Mouse (Mus musculus): ENCODE results near the gene Lrrc56. TPM values are rescaled to one million over a fixed set of nuclear protein-coding genes. Genes with fewer than 3 reads are reported as not detected.

Gene Lrrc56
- total and polyA plus RNA-seq, 2 experiments from 2014 or later = 2.9 to 5.6 TPM

DNA sequence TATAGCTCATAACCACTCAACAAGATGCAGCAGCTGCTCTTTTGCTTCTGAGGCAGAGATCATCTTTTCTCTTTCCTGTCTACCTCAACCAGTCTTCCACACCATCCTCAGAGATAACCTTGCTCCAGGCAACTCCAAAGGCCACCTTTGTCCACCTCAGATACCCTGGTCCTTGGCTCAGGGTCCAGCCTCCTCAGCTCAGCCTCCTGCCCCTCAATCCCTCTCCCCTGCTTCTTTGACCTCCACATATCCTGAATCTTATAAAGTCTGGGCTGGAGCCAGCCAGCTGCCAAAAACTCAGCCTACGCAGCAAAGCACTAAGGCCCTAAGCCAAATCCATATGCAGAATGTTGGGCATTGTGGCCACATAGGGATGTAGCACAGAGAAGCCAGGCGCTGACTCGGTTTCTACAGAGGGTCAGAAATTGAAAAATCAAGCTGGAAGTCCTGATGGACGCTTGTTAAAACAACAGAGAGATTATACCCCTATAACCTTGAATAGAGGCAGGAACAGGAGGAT, 28.8 kb downstream of the Lrrc56 start:
- no peak overlapping the region for H3K9ac ChIP-seq (replicated peaks; ENCODE audit: low read depth, low read length)
- H3K27ac ChIP-seq (ENCODE audit: low read depth) = peak overlapping the region; percentile 78

DNA sequence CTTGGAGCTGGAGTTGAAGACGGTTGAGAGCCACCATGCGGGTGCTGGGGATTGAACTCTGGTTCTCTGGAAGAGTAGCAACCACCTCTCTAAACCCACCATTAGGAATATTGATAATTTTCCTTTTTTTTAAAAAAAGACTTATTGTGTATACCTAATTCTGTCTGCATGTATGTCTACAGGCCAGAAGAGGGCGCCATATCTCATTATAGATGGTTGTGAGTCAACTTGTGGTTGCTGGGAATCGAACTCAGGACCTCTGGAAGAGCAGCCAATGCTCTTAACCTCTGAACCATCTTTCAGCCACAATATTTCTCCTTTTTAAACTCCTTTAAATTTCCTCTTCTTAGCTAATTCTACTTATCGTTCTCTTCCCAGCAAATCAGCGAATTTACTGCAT, 32.6 kb downstream of the Lrrc56 start:
- H3K36me3 ChIP-seq (replicated peaks; ENCODE audit: control insufficient read depth, insufficient read depth, low read length) = peaks cover 13% of the 10 kb centered on the region; the same call in 1 of the 2 replicates
- no peaks in the 10 kb centered on the region for H3K9me3 ChIP-seq (replicated peaks; ENCODE audit: control insufficient read depth, low read length)
- H3K4me2 ChIP-seq (ENCODE audit: low read depth, low read length) = no peak overlapping the region
- H3K27me3 ChIP-seq (ENCODE audit: control insufficient read depth, insufficient read depth, low read length) = no peaks in the 10 kb centered on the region
- H3K27ac ChIP-seq (ENCODE audit: low read depth) = no peak overlapping the region
- DNase-seq (ENCODE audit: low spot score) (no peak), ATAC-seq (ENCODE audit: insufficient read depth, low read depth) (no peak)
- H3K9ac ChIP-seq (replicated peaks; ENCODE audit: low read depth, low read length) = no peak overlapping the region
- TF ChIP-seq CTCF (IDR thresholded peaks at IDR 0.05; ENCODE audit: low read depth) = no peak
- TF ChIP-seq EP300 (IDR thresholded peaks at IDR 0.05; ENCODE audit: low read depth) = no peak
- H3K4me1 ChIP-seq (ENCODE audit: control insufficient read depth, insufficient read depth) = peaks cover 29% of the 10 kb centered on the region
- WGBS = 82% methylated on average over 6 of the region's 6 CpGs
- H3K4me3 ChIP-seq (ENCODE audit: low read depth, low read length) = no peak overlapping the region

More for the DNA sequence above, 28.8 kb downstream of the Lrrc56 start:
- Histone ChIP-seq H3K9me3 (replicated peaks; ENCODE audit: control insufficient read depth, low read length) (no peaks in the 10 kb centered on the region), H3K4me2 (ENCODE audit: low read depth, low read length) (peak overlapping the region; percentile 98), H3K27me3 (ENCODE audit: control insufficient read depth, insufficient read depth, low read length) (no peaks in the 10 kb centered on the region), H3K36me3 (replicated peaks; ENCODE audit: control insufficient read depth, insufficient read depth, low read length) (no peaks in the 10 kb centered on the region), H3K4me1 (ENCODE audit: control insufficient read depth, insufficient read depth) (peaks cover 26% of the 10 kb centered on the region), H3K4me3 (ENCODE audit: low read depth, low read length) (no peak overlapping the region)
- 65% methylated on average over 4 of the region's 4 CpGs for WGBS
- ATAC-seq (ENCODE audit: insufficient read depth, low read depth) (no peak), DNase-seq (ENCODE audit: low spot score) (no peak)
- TF ChIP-seq CTCF (IDR thresholded peaks at IDR 0.05; ENCODE audit: low read depth) (no peak), EP300 (IDR thresholded peaks at IDR 0.05; ENCODE audit: low read depth) (no peak)

- Histone ChIP-seq H3K4me3 (ENCODE audit: low read depth, low read length) (0 out of 2 replicates have a peak overlapping the region, but pooled peaks have one; percentile 96), H3K27ac (ENCODE audit: low read depth) (no peak overlapping the region), H3K36me3 (replicated peaks; ENCODE audit: control insufficient read depth, insufficient read depth, low read length) (peaks cover 25% of the 10 kb centered on the region), H3K4me1 (ENCODE audit: control insufficient read depth, insufficient read depth) (peaks cover 21% of the 10 kb centered on the region), H3K27me3 (ENCODE audit: control insufficient read depth, insufficient read depth, low read length) (no peaks in the 10 kb centered on the region), H3K9me3 (replicated peaks; ENCODE audit: control insufficient read depth, low read length) (no peaks in the 10 kb centered on the region), H3K9ac (replicated peaks; ENCODE audit: low read depth, low read length) (no peak overlapping the region), H3K4me2 (ENCODE audit: low read depth, low read length) (no peak overlapping the region; the same call in 1 of the 2 replicates)
- 70% methylated on average over 4 of the region's 4 CpGs for WGBS
- TF ChIP-seq EP300 (IDR thresholded peaks at IDR 0.05; ENCODE audit: low read depth) (no peak), CTCF (IDR thresholded peaks at IDR 0.05; ENCODE audit: low read depth) (no peak)
- ATAC-seq (ENCODE audit: insufficient read depth, low read depth) = no peak
- no peak for DNase-seq (ENCODE audit: low spot score)
Measured at GRCm38 (mm10) chr7:141227796-141228195, 33.8 kb downstream of the Lrrc56 start.

- H3K4me3 ChIP-seq (ENCODE audit: low read depth, low read length) = peak within 1 kb of the TSS; percentile 96
- H3K4me2 ChIP-seq (ENCODE audit: low read depth, low read length) = peak within 1 kb of the TSS; percentile 89
- peak within 1 kb of the TSS; percentile 95 for H3K9ac ChIP-seq (replicated peaks; ENCODE audit: low read depth, low read length)
- no peaks in the 10 kb centered on the region for H3K9me3 ChIP-seq (replicated peaks; ENCODE audit: control insufficient read depth, low read length)
- under 1% methylated on average over 73 of the region's 76 CpGs for WGBS
- peak within 1 kb of the TSS; percentile 90 for H3K27ac ChIP-seq (ENCODE audit: low read depth)
- peaks cover 32% of the 10 kb centered on the region for H3K36me3 ChIP-seq (replicated peaks; ENCODE audit: control insufficient read depth, insufficient read depth, low read length)
- H3K27me3 ChIP-seq (ENCODE audit: control insufficient read depth, insufficient read depth, low read length) = no peaks in the 10 kb centered on the region
- H3K4me1 ChIP-seq (ENCODE audit: control insufficient read depth, insufficient read depth) = peaks cover 17% of the 10 kb centered on the region
- peak; percentile 92 for ATAC-seq (ENCODE audit: insufficient read depth, low read depth)
- TF ChIP-seq EP300 (IDR thresholded peaks at IDR 0.05; ENCODE audit: low read depth) (0 out of 2 replicates have a peak, but pooled peaks have one; percentile 76), CTCF (IDR thresholded peaks at IDR 0.05; ENCODE audit: low read depth) (peak; percentile 99)
- peak; percentile 92 for DNase-seq (ENCODE audit: low spot score)
Measured at GRCm38 (mm10) chr7:141228279-141229067, 34.5 kb downstream of the Lrrc56 start, which contains the start of gene Phrf1. Gene Phrf1, plus strand, starts transcription at chr7:141228784.

DNA sequence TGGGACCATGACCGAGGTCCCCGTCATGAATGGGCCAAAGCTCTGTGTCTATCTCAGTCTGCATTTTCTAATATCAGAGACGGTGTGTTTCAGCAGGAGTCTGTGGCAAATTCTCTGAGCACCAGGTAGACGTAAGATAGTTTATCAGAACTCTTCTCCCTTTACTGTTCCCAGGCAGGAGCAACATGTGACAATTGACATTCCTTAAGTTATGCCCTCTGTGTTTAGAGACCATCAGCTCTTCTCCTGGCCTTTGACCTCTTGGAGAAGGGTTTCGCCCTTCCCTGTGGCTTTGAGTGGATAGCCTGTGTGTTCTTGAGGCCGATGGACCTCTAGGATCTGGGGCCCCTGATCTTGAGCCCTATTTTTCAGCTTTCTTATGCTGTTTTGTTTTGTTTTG, 35.7 kb downstream of the Lrrc56 start:
- TF ChIP-seq EP300 (IDR thresholded peaks at IDR 0.05; ENCODE audit: low read depth) (no peak), CTCF (IDR thresholded peaks at IDR 0.05; ENCODE audit: low read depth) (no peak)
- peak overlapping the region; percentile 89 for H3K4me2 ChIP-seq (ENCODE audit: low read depth, low read length)
- H3K36me3 ChIP-seq (replicated peaks; ENCODE audit: control insufficient read depth, insufficient read depth, low read length) = peaks cover 44% of the 10 kb centered on the region
- no peaks in the 10 kb centered on the region for H3K27me3 ChIP-seq (ENCODE audit: control insufficient read depth, insufficient read depth, low read length)
- H3K4me3 ChIP-seq (ENCODE audit: low read depth, low read length) = peak overlapping the region; percentile 96
- peaks cover 17% of the 10 kb centered on the region for H3K4me1 ChIP-seq (ENCODE audit: control insufficient read depth, insufficient read depth)
- WGBS = 31% methylated on average over 6 of the region's 6 CpGs
- DNase-seq (ENCODE audit: low spot score) (no peak), ATAC-seq (ENCODE audit: insufficient read depth, low read depth) (no peak)
- H3K27ac ChIP-seq (ENCODE audit: low read depth) = no peak overlapping the region
- peak overlapping the region; percentile 95 for H3K9ac ChIP-seq (replicated peaks; ENCODE audit: low read depth, low read length)
- no peaks in the 10 kb centered on the region for H3K9me3 ChIP-seq (replicated peaks; ENCODE audit: control insufficient read depth, low read length)

Data from heart, postnatal 0 days (tissue).